Mouse (Mus musculus): ENCODE measurements around the gene Rtn4rl2. TPM values are rescaled to one million over a fixed set of nuclear protein-coding genes. Genes with fewer than 3 reads are reported as not detected.
A peak's percentile ranks its signal among the peaks of the same experiment; 100 is the strongest.

Rtn4rl2 gene
- 1.9 and 2.1 TPM in 2 replicates for polyA plus RNA-seq (2015; fragmentation: Nextera tagmentation; extraction: Ambion mirVana)

GRCm38 (mm10) chr2:84886234-84886731, at the start of gene Rtn4rl2:
Rtn4rl2 (minus strand) TSS chr2:84886710.
- peaks cover 90% of the 10 kb centered on the region for H3K27me3 ChIP-seq
- ATAC-seq (replicated peaks; ENCODE audit: insufficient number of reproducible peaks, insufficient read depth, low FRiP score, low read depth), result no peak
- 1% methylated on average over 33 of the region's 35 CpGs for whole genome bisulfite sequencing

GRCm38 (mm10) chr2:84935065-84935464, 48.6 kb upstream of the Rtn4rl2 start:
- no peak for ATAC-seq (replicated peaks; ENCODE audit: insufficient number of reproducible peaks, insufficient read depth, low FRiP score, low read depth)
- H3K4me1 ChIP-seq (replicated peaks), result peaks cover 18% of the 10 kb centered on the region
- no peak overlapping the region for H3K4me2 ChIP-seq
- 79% methylated on average over 5 of the region's 5 CpGs for WGBS
- H3K4me3 ChIP-seq, result no peak overlapping the region
- no peak overlapping the region for H3K9ac ChIP-seq
- H3K27ac ChIP-seq, result no peak overlapping the region
- H3K27me3 ChIP-seq, result no peaks in the 10 kb centered on the region
- H3K36me3 ChIP-seq, result no peaks in the 10 kb centered on the region
- H3K9me3 ChIP-seq (replicated peaks), result no peaks in the 10 kb centered on the region

More at GRCm38 (mm10) chr2:84886234-84886731, at the start of gene Rtn4rl2:
- H3K9me3 ChIP-seq (replicated peaks), result no peaks in the 10 kb centered on the region
- H3K4me3 ChIP-seq, result peak within 1 kb of the TSS; percentile 64
- H3K9ac ChIP-seq, result peak within 1 kb of the TSS; percentile 47
- H3K36me3 ChIP-seq, result no peaks in the 10 kb centered on the region
- peak within 1 kb of the TSS; percentile 92 for H3K4me2 ChIP-seq
- peaks cover 48% of the 10 kb centered on the region for H3K4me1 ChIP-seq (replicated peaks)
- H3K27ac ChIP-seq, result no peak within 1 kb of the TSS

- 71% methylated on average over 4 of the region's 4 CpGs for WGBS
- H3K36me3 ChIP-seq, result no peaks in the 10 kb centered on the region
- no peaks in the 10 kb centered on the region for H3K27me3 ChIP-seq
- no peak for ATAC-seq (replicated peaks; ENCODE audit: insufficient number of reproducible peaks, insufficient read depth, low FRiP score, low read depth)
- H3K9me3 ChIP-seq (replicated peaks), result no peaks in the 10 kb centered on the region
- H3K27ac ChIP-seq, result no peak overlapping the region
- H3K4me2 ChIP-seq, result no peak overlapping the region
- H3K4me3 ChIP-seq, result no peak overlapping the region
- peaks cover 18% of the 10 kb centered on the region for H3K4me1 ChIP-seq (replicated peaks)
- no peak overlapping the region for H3K9ac ChIP-seq
Measured at GRCm38 (mm10) chr2:84934649-84935007, 48.1 kb upstream of the Rtn4rl2 start.

- no peaks in the 10 kb centered on the region for H3K36me3 ChIP-seq
- H3K4me1 ChIP-seq (replicated peaks), result peaks cover 18% of the 10 kb centered on the region
- no peaks in the 10 kb centered on the region for H3K27me3 ChIP-seq
- no peak overlapping the region for H3K4me3 ChIP-seq
- 59% methylated on average over 8 of the region's 8 CpGs for WGBS
- no peak overlapping the region for H3K4me2 ChIP-seq
- 0 out of 2 replicates have a peak, but pooled peaks have one; percentile 9 for ATAC-seq (replicated peaks; ENCODE audit: insufficient number of reproducible peaks, insufficient read depth, low FRiP score, low read depth)
- H3K9ac ChIP-seq, result no peak overlapping the region
- H3K9me3 ChIP-seq (replicated peaks), result no peaks in the 10 kb centered on the region
- H3K27ac ChIP-seq, result 0 out of 2 replicates have a peak overlapping the region, but pooled peaks have one; percentile 20
Measured at GRCm38 (mm10) chr2:84933992-84934648, 47.6 kb upstream of the Rtn4rl2 start.

GRCm38 (mm10) chr2:84930186-84930585, 43.7 kb upstream of the Rtn4rl2 start:
- WGBS, result 92% methylated on average over 7 of the region's 7 CpGs
- no peak overlapping the region for H3K27ac ChIP-seq
- H3K4me3 ChIP-seq, result no peak overlapping the region
- no peaks in the 10 kb centered on the region for H3K36me3 ChIP-seq
- no peak overlapping the region for H3K4me2 ChIP-seq
- no peaks in the 10 kb centered on the region for H3K4me1 ChIP-seq (replicated peaks)
- no peaks in the 10 kb centered on the region for H3K9me3 ChIP-seq (replicated peaks)
- ATAC-seq (replicated peaks; ENCODE audit: insufficient number of reproducible peaks, insufficient read depth, low FRiP score, low read depth), result no peak
- no peak overlapping the region for H3K9ac ChIP-seq
- no peaks in the 10 kb centered on the region for H3K27me3 ChIP-seq

GRCm38 (mm10) chr2:84919601-84920108, 33.1 kb upstream of the Rtn4rl2 start:
- WGBS, result 88% methylated on average over 10 of the region's 10 CpGs
- Histone ChIP-seq H3K4me1 (replicated peaks) (peaks cover 12% of the 10 kb centered on the region), H3K27ac (no peak overlapping the region), H3K4me3 (no peak overlapping the region), H3K27me3 (no peaks in the 10 kb centered on the region), H3K36me3 (no peaks in the 10 kb centered on the region), H3K9ac (no peak overlapping the region), H3K9me3 (replicated peaks) (no peaks in the 10 kb centered on the region), H3K4me2 (no peak overlapping the region)
- ATAC-seq (replicated peaks; ENCODE audit: insufficient number of reproducible peaks, insufficient read depth, low FRiP score, low read depth), result no peak

- H3K9me3 ChIP-seq (replicated peaks), result no peaks in the 10 kb centered on the region
- H3K4me3 ChIP-seq, result no peak overlapping the region
- peaks cover 17% of the 10 kb centered on the region for H3K4me1 ChIP-seq (replicated peaks)
- no peak overlapping the region for H3K9ac ChIP-seq
- no peaks in the 10 kb centered on the region for H3K36me3 ChIP-seq
- H3K27ac ChIP-seq, result no peak overlapping the region
- no peak overlapping the region for H3K4me2 ChIP-seq
- H3K27me3 ChIP-seq, result no peaks in the 10 kb centered on the region
- WGBS, result 44% methylated on average over 3 of the region's 3 CpGs
- ATAC-seq (replicated peaks; ENCODE audit: insufficient number of reproducible peaks, insufficient read depth, low FRiP score, low read depth), result no peak
Measured at GRCm38 (mm10) chr2:84918188-84918587, 31.7 kb upstream of the Rtn4rl2 start.

- no peaks in the 10 kb centered on the region for H3K36me3 ChIP-seq
- H3K9ac ChIP-seq, result no peak overlapping the region
- 55% methylated on average over 8 of the region's 8 CpGs for WGBS
- ATAC-seq (replicated peaks; ENCODE audit: insufficient number of reproducible peaks, insufficient read depth, low FRiP score, low read depth), result no peak; the same call in 1 of the 2 replicates
- H3K4me3 ChIP-seq, result no peak overlapping the region
- H3K27ac ChIP-seq, result peak overlapping the region; percentile 65
- no peaks in the 10 kb centered on the region for H3K9me3 ChIP-seq (replicated peaks)
- no peak overlapping the region for H3K4me2 ChIP-seq
- peaks cover 17% of the 10 kb centered on the region for H3K4me1 ChIP-seq (replicated peaks)
- no peaks in the 10 kb centered on the region for H3K27me3 ChIP-seq
Measured at GRCm38 (mm10) chr2:84916548-84917320, 30.2 kb upstream of the Rtn4rl2 start.

GRCm38 (mm10) chr2:84915330-84915729, 28.8 kb upstream of the Rtn4rl2 start:
- no peak for ATAC-seq (replicated peaks; ENCODE audit: insufficient number of reproducible peaks, insufficient read depth, low FRiP score, low read depth)
- no peaks in the 10 kb centered on the region for H3K9me3 ChIP-seq (replicated peaks)
- H3K4me2 ChIP-seq, result no peak overlapping the region
- H3K36me3 ChIP-seq, result no peaks in the 10 kb centered on the region
- H3K9ac ChIP-seq, result no peak overlapping the region
- no peak overlapping the region for H3K27ac ChIP-seq
- H3K4me1 ChIP-seq (replicated peaks), result peaks cover 13% of the 10 kb centered on the region
- H3K4me3 ChIP-seq, result no peak overlapping the region
- WGBS, result 72% methylated on average over 3 of the region's 3 CpGs
- no peaks in the 10 kb centered on the region for H3K27me3 ChIP-seq

- Histone ChIP-seq H3K4me2 (no peak overlapping the region), H3K27ac (peak overlapping the region; percentile 42), H3K4me3 (no peak overlapping the region), H3K9me3 (replicated peaks) (no peaks in the 10 kb centered on the region), H3K36me3 (no peaks in the 10 kb centered on the region), H3K9ac (no peak overlapping the region), H3K4me1 (replicated peaks) (peaks cover 13% of the 10 kb centered on the region), H3K27me3 (no peaks in the 10 kb centered on the region)
- no peak for ATAC-seq (replicated peaks; ENCODE audit: insufficient number of reproducible peaks, insufficient read depth, low FRiP score, low read depth)
- 45% methylated on average over 5 of the region's 5 CpGs for WGBS
Measured at GRCm38 (mm10) chr2:84913881-84914280, 27.4 kb upstream of the Rtn4rl2 start.

- WGBS, result 53% methylated on average over 3 of the region's 3 CpGs
- peak; percentile 44; the same call in 1 of the 2 replicates for ATAC-seq (replicated peaks; ENCODE audit: insufficient number of reproducible peaks, insufficient read depth, low FRiP score, low read depth)
- Histone ChIP-seq H3K27ac (no peak overlapping the region), H3K9ac (no peak overlapping the region), H3K4me3 (no peak overlapping the region), H3K4me2 (no peak overlapping the region), H3K9me3 (replicated peaks) (no peaks in the 10 kb centered on the region), H3K27me3 (no peaks in the 10 kb centered on the region), H3K36me3 (no peaks in the 10 kb centered on the region), H3K4me1 (replicated peaks) (peaks cover 13% of the 10 kb centered on the region)
Measured at GRCm38 (mm10) chr2:84912722-84913121, 26.2 kb upstream of the Rtn4rl2 start.

All from heart, embryonic 15.5 days (tissue).